Mouse (Mus musculus) testis, postnatal 14 days (tissue): ENCODE data around the gene Ppil4.
"Not testable (repeated sequence)": the region's sequence is repeated elsewhere in the genome, so short reads cannot be mapped to it uniquely, and the experiment has no call there.

Experiments used
- DNase-seq: peaks from one replicate; pipeline ENCODE4 v3.0.0; 2021; ENCODE audit warnings: low spot score

The Ppil4 gene

GRCm38 (mm10) chr10:7792751-7793385, at the start of gene Ppil4, which contains the start of gene Ginm1:
Gene Ppil4 (plus strand): TSS chr10:7792891.
Gene Ginm1 (minus strand): TSS chr10:7792824.
- peak; percentile 91 for DNase-seq

- DNase-seq = not testable (repeated sequence)
These were observed 47.2 kb upstream of the Ppil4 start for GRCm38 (mm10) chr10:7745528-7745927.

GRCm38 (mm10) chr10:7748752-7749151, 43.9 kb upstream of the Ppil4 start:
- DNase-seq = no peak

- DNase-seq = no peak
These were observed 35.1 kb upstream of the Ppil4 start for GRCm38 (mm10) chr10:7757544-7757943.

- DNase-seq = no peak
These were observed 20.3 kb upstream of the Ppil4 start for GRCm38 (mm10) chr10:7772346-7772745.

GRCm38 (mm10) chr10:7772769-7773168, 19.9 kb upstream of the Ppil4 start:
- DNase-seq = no peak

- no peak for DNase-seq
These were observed 17.3 kb upstream of the Ppil4 start for GRCm38 (mm10) chr10:7775421-7775820.

- DNase-seq = no peak
These were observed 14.3 kb upstream of the Ppil4 start for GRCm38 (mm10) chr10:7778361-7778760.

- DNase-seq = no peak
These were observed 12.9 kb upstream of the Ppil4 start for GRCm38 (mm10) chr10:7779751-7780237.

- DNase-seq = peak; percentile 90
These were observed 12.2 kb upstream of the Ppil4 start for GRCm38 (mm10) chr10:7780238-7781176.

GRCm38 (mm10) chr10:7781214-7781613, 11.5 kb upstream of the Ppil4 start:
- no peak for DNase-seq

GRCm38 (mm10) chr10:7787319-7787718, 5.4 kb upstream of the Ppil4 start:
- DNase-seq = no peak

- DNase-seq = no peak
These were observed 389 bp upstream of the Ppil4 start for GRCm38 (mm10) chr10:7792254-7792750.

- no peak for DNase-seq
These were observed 8.6 kb downstream of the Ppil4 start for GRCm38 (mm10) chr10:7801258-7801657.

- DNase-seq = no peak
These were observed 9.9 kb downstream of the Ppil4 start for GRCm38 (mm10) chr10:7802519-7803140.

- no peak for DNase-seq
These were observed 17.2 kb downstream of the Ppil4 start for GRCm38 (mm10) chr10:7809937-7810336.

GRCm38 (mm10) chr10:7816476-7816875, 23.8 kb downstream of the Ppil4 start:
- DNase-seq = no peak

- no peak for DNase-seq
These were observed 26.0 kb downstream of the Ppil4 start for GRCm38 (mm10) chr10:7818676-7819075.

- no peak for DNase-seq
These were observed 26.5 kb downstream of the Ppil4 start for GRCm38 (mm10) chr10:7819156-7819555.

- DNase-seq = no peak
These were observed 26.9 kb downstream of the Ppil4 start for GRCm38 (mm10) chr10:7819603-7820002.

GRCm38 (mm10) chr10:7820171-7820570, 27.5 kb downstream of the Ppil4 start:
- no peak for DNase-seq

GRCm38 (mm10) chr10:7821981-7822380, 29.3 kb downstream of the Ppil4 start:
- DNase-seq = no peak
